Mouse (Mus musculus) naive thymus-derived CD4-positive, alpha-beta T cell, adult 5 months (primary cell): Measurements from ENCODE around the gene Gm28038. TPM values are rescaled to one million over a fixed set of nuclear protein-coding genes. Genes with fewer than 3 reads are reported as not detected.

Source experiments
- polyA plus RNA-seq: library from polyadenylated mRNA; unstranded; fragments of 100-300 nt; shearing (Covaris generic); gene quantifications from one replicate; pipeline ENCODE4 v1.2.1, GENCODE M21; 2017

Gene Gm28038
- 2.9 TPM for polyA plus RNA-seq

DNA sequence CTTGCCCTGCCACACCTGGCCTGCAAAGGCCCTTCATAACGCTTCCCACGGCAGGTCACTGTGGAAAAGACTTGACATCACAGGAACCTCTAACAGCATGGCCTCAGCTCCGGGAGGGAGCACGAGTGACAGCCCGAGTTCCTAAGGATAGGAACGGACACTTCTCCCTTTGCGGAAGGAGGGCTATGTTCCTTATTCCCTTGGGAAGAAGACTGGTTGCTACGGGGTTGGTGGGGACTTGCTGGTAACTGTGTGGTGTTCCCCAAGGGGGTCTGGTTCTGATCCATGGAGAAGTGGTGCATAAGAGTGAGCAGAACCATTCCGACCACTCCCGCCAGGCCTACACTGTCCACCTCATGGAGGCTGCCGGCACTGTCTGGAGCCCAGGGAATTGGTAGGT lies at the start of gene Gm28038:
Gm28038 (plus strand) TSS at position 301 of the 400 bp plus-strand sequence.

DNA sequence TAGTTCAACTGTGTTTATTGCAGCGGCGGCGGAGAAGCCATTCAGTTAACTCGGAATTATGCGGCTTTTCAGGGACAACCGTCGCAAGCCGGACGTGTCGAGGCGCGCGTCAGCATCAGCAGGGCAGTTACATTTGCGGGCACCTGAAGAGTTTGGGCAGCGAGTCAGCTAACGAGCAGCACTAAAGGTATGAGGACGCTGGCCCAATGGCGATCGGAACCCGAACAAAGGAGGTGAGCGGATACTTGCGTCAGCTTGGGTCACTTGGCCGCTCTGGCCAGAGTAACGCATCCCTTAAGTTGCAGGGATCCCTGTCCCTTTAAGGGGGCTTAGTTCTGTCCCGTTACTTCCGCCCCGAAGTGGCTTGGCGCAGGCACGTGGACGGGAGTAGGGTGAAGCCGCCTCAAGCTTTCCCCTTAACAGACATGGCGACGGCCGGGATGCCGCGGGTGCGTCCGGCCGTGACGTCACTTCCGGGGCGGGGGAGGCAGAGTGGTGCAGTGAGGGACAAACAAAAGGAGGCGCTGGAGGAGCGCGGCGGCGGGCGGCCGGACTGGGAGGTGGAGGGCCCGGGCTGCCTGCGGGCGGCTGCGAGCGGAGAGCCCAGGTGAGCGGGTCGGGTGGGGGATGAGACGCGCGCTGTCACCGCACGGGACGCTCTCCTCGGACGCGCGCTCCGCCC lies 43.5 kb upstream of the Gm28038 start, which contains the start of gene Lrrc8a:
Lrrc8a (plus strand) TSS at position 517 of the 682 bp plus-strand sequence.

DNA sequence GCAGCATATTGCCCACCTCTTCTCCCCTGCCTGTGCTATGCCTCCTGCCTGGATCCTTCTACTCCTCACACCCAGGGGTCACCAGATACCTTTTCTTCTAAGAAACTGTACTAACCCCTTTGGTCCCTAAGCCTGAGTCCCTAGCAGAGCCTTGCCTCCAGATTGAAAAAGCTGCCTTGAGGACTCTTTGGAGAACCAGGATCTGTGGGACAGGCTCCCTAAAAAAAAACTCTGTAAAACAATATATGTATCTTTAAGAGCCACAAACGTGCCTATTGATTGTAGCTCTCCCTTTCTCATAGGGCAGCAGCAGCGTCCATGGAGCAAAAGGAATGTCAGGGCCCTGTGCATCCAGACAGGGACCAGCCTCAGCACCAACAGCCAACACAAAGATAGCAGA lies 40.6 kb upstream of the Gm28038 start, which contains the start of gene Gm28035:
Gm28035 (plus strand) TSS at position 301 of the 400 bp plus-strand sequence.

DNA sequence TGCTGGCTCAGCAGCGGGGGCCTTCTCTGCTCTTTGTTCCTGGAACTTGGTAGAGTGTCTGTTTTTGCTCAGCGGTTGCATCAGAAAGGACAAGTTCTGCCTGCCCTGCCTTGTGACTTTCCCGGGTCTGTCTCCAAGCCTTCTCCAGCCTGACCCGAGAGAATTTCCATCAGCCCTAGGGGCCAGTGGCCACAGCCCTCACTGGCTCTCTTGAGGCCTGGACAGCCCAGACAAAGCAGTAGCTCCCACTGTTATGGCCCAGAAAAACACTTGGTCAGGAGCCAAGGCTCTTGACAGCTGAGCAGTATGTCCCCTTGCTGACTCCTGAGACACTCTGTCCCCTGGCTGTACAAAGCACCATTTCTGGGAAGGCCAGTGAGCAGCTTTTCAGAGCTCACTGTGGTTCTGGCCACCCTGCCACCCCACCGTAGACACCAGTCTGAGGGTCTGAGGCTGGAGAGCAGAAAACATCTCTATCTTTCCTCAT lies 15.0 kb upstream of the Gm28038 start, which contains the start of gene Phyhd1:
Phyhd1 (plus strand) TSS at position 437 of the 487 bp plus-strand sequence.

DNA sequence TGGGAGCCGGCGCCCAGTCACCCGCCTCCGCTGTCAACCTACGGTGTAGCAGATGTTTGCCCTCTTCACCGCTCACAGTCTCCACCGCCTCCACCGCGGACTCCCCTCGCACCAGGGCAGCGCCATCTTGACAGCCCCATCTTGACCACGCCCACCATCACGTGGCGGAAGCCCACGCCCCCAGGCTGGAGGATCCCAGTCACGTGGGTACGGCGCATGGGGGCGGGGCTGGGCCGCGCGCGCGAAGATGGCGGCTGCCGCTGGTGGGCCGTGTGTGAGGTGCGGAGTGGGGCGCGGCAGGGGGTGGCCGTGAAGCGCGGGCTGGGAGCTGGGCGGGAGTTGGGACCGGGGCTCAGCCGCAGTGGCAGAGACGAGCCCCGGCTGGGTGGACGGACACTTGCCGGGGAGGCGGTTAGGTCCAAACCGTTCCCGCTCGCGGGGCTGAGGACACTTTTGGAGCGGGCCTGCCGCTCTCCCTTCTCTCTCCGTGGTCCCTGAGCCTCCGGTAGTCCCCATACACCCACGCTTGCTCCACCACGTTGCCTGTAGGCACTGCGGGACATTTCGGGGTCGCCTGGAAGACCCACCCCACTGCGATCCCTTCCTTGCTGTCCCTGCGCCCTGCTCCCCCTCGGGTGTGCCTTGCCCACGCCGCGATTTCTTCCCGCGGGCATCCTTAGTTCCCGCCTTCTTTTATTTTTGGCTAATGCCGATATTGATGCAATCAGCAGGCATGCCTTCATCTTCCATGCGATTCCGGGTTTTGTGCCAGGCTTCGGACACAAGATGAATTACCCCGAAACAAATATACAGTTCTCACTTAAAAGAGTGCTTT lies 5.6 kb downstream of the Gm28038 start, which contains the start of the genes Dolk and Nup188:
Dolk (minus strand) TSS at position 143 of the 835 bp plus-strand sequence.
Nup188 (plus strand) TSS at position 206 of the 835 bp plus-strand sequence.

Other genes with a start within 250 kb of the Gm28038 start
- gene Wdr34, start 232.2 kb upstream of the Gm28038 start, polyA plus RNA-seq, result 0.96 TPM
- 330 TPM for gene Set, start 223.7 kb upstream of the Gm28038 start, polyA plus RNA-seq
- 0.70 TPM for gene Pkn3, start 203.4 kb upstream of the Gm28038 start, polyA plus RNA-seq
- gene Zdhhc12, start 187.4 kb upstream of the Gm28038 start, polyA plus RNA-seq, result 8.6 TPM
- 53.2 TPM for gene Zer1, start 156.5 kb upstream of the Gm28038 start, polyA plus RNA-seq
- 4.4 TPM for gene Tbc1d13, start 147.3 kb upstream of the Gm28038 start, polyA plus RNA-seq
- 24.0 TPM for gene Endog, start 109.5 kb upstream of the Gm28038 start, polyA plus RNA-seq
- 30.0 TPM for gene Spout1, start 102.6 kb upstream of the Gm28038 start, polyA plus RNA-seq
- 8.2 TPM for gene Kyat1, start 75.2 kb upstream of the Gm28038 start, polyA plus RNA-seq
- gene Lrrc8a, start 43.3 kb upstream of the Gm28038 start, polyA plus RNA-seq, result 8.6 TPM
- gene Gm28035, start 40.5 kb upstream of the Gm28038 start, polyA plus RNA-seq, result 5.4 TPM
- 5.3 TPM for gene Phyhd1, start 14.8 kb upstream of the Gm28038 start, polyA plus RNA-seq
- 14.8 TPM for gene Dolk, start 5.3 kb downstream of the Gm28038 start, polyA plus RNA-seq
- 21.5 TPM for gene Nup188, start 5.4 kb downstream of the Gm28038 start, polyA plus RNA-seq
- gene Sh3glb2, start 78.3 kb downstream of the Gm28038 start, polyA plus RNA-seq, result 99.2 TPM
- gene Miga2, start 83.2 kb downstream of the Gm28038 start, polyA plus RNA-seq, result 5.2 TPM
- 24.6 TPM for gene Dolpp1, start 111.2 kb downstream of the Gm28038 start, polyA plus RNA-seq
- 8.2 TPM for gene Crat, start 134.8 kb downstream of the Gm28038 start, polyA plus RNA-seq
- 78.0 TPM for gene Ptpa, start 135.0 kb downstream of the Gm28038 start, polyA plus RNA-seq
- 2.5 TPM for gene Ier5l, start 193.2 kb downstream of the Gm28038 start, polyA plus RNA-seq